Mouse (Mus musculus) heart, postnatal 36 days (tissue): Measurements from ENCODE around the gene Rap2c. TPM values are rescaled to one million over a fixed set of nuclear protein-coding genes. Genes with fewer than 3 reads are reported as not detected.

Source experiments
- DNase-seq, 2 experiments: peaks; one replicate each; pipeline ENCODE4 v3.0.0; 2021 to 2022
- intact Hi-C: fragments of 180-260 bp; cut with DNase I; formaldehyde crosslinking; loops from one replicate; pipeline ENCODE4 v1.15.1; 2025
- total RNA-seq, 2 experiments: library from RNA; stranded (reverse); gene quantifications; 2 replicates each; pipeline ENCODE4 v1.2.3; 2021

Gene Rap2c
- 10 to 100 TPM; 20.4 to 21.4 TPM for total RNA-seq

- peak; percentile 49 to 56 for DNase-seq
- intact Hi-C loops = loop anchor here (5.0 kb wide), 1 partner anchor 386 kb away; no protein-coding TSS in a partner anchor
These were observed at the start of gene Rap2c for GRCm38 (mm10) chrX:51017851-51018785. Gene Rap2c (minus strand): TSS chrX:51018018.

GRCm38 (mm10) chrX:51066539-51067286 is 48.9 kb upstream of the Rap2c start:
- no peak for DNase-seq
- intact Hi-C loops = loop anchor here (5.0 kb wide), 1 partner anchor 389 kb away; no protein-coding TSS in a partner anchor

DNA sequence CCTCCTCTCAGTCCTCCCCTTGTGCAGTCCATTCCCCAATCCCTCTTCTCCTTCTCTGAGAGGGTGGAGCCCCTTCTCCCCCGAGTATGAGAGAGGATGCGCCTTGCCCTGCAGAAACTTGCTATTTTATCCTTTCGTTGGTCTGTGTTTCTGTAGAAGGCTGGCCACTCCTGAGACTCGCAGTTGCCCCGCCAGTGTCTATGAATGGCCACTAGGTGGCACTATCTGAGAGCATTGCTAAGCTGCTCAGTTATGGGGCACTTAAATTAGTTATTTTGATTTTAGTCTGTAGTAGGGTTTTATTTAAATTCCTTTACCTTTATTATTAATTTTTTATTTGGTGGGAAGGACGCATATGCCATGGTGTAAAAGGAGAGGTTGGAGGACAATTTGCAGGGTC is 48.0 kb upstream of the Rap2c start:
- peak; percentile 34 to 46 for DNase-seq
- intact Hi-C loops = loop anchor here (1.0 to 5.0 kb wide), 2 partner anchors 307 to 388 kb away; no protein-coding TSS in a partner anchor

DNA sequence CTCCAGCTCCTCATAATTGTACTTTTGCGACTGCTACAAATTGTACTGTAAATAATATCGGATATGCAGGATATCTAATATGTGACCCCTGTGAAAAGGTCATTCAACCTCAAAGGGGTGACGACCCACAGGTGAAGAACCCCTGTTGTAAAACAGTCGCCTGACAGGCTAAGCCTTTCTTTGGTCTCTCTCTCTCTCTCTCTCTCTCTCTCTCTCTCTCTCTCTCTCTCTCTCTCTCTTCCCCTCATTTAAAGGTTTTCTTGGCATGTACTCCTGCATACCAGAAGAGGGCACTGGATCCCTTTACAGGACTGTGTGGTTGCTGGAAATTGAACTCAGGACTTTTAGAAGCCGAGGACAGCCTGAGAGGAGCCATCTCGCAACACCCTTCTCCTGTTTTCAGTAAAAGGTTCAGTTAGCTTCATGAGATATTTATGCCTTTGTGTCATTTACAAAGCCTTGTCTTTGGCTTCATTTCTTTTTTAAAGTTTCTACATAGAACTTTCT is 47.4 kb upstream of the Rap2c start:
- no peak for DNase-seq
- intact Hi-C loops = loop anchor here (1.0 to 5.0 kb wide), 2 partner anchors 307 to 388 kb away; no protein-coding TSS in a partner anchor

DNA sequence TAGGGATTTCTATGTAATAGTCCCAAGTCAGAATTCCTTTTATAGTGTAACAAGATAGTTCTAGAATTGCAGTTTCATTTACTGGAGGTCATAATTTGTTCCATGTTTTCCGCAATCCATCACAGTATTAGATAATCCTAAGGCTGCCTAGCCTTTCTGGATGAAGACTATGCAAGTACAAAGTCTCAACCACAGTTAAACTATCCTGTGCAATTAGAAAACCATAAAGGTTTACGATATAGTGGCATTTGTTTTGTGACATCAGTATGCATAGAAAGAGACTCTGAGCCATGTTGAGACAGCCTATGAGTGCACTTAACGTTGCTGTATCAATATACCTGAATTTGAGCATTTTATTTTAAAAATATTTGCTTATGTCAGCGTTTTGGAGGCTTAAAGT is 42.4 kb upstream of the Rap2c start:
- DNase-seq = no peak
- intact Hi-C loops = no loop called here

DNA sequence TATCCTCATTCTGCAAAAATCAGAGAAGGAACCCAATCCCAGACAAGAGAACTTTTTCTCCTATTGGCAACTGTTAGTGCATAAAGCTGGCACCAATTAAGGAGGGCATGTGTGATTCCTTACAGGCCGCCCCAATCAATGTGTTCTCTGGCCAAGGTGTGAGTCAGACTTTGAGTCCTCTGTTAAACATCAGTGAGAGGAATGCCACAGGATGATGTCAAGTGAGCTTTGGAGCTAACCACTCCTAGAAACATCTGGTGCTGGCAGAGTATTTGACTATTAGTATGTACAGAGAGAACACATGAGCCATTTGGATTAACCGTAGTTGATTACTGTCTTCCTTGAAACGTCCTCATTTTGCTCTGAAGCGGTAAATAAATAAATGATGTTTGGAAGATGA is 40.9 kb upstream of the Rap2c start:
- intact Hi-C loops = no loop called here
- DNase-seq = no peak

GRCm38 (mm10) chrX:51058317-51058716 is 40.5 kb upstream of the Rap2c start:
- DNase-seq = no peak
- intact Hi-C loops = no loop called here

DNA sequence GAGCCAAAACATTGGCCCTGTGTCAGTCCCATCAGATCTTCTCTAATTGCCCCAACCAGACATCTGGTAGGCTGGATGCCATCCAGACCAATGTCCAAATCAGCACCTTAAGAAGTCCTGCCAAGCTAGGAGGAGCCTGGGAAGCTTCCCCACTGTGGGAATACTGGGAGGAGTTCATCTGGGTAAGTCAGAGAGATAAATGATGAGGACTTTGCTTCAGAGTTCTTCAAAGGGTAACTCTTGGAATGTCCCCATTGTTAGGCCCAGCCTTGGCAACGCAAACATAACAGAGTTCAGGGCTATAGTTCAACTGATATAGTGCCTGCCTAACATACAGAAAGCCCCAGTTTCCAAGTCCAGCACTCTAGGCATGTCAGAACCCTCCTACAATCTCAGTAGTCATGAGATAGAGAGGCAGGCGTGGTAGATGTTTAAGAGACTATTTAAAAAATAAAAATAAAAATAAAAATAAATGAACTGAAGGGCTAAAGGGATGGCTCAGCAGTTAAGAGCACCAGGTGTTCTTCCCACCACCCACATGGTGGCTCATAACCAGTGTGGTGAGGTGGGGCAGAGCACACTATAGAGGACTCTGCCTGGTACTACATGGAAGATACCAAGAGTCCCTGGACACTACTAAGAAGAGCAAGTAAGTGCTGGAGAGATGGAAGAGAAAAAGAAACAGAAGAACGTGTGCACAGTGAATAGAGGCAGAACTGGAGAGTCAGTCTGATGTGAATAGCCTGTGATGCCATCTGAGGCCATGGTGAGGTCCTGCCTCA is 34.1 kb upstream of the Rap2c start:
- intact Hi-C loops = no loop called here
- no peak for DNase-seq

DNA sequence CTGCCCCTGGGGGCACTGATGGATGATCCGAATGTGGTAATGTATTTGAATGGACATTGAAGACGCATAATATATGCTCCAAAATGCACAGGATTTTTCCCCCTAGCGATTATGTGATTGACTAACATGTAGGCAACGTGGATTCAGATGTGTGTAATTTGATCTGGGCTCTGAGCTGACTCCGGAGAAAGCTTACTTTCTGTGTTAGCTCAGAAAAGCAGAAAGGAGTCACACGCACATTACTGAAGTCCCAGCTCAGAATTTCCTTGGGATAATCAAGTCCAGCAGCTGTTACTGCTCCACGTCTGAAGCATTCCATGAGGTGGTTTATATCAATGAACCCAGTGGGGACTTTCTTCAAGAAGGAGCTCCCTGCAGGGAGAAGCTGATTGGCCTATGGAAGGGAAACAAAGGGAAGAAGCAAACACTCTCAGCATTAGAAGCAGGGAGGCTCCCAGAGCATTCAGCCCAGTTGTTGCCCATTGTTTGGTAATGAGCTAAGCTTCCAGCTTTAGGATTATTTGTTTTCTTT is 17.9 kb upstream of the Rap2c start:
- intact Hi-C loops = no loop called here
- DNase-seq = no peak

- intact Hi-C loops = loop anchor here (5.0 kb wide), 1 partner anchor 388 kb away; no protein-coding TSS in a partner anchor
- DNase-seq = peak; percentile 36 to 41
These were observed 2.1 kb upstream of the Rap2c start for GRCm38 (mm10) chrX:51019884-51020283.

DNA sequence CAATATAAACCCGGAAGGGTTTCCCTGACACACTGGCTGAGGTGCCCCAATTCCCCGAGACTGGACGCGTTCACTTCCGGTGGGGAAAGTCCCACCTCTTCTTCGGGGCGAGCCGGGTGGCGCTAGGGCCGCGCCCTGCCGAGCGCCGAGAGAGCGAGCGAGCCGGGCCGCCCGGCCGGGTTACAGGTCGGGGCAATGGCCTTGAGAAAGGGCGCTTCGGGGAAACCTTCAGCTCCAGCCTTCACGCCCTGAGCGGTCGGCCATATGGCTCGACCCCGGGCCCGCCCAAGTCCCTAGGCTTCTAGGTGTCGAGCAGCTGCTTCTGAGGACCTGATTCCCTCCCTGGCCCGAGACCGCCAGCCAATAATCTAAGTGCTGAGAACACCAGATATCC is 965 bp upstream of the Rap2c start:
- intact Hi-C loops = loop anchor here (5.0 kb wide), 1 partner anchor 386 kb away; no protein-coding TSS in a partner anchor

DNA sequence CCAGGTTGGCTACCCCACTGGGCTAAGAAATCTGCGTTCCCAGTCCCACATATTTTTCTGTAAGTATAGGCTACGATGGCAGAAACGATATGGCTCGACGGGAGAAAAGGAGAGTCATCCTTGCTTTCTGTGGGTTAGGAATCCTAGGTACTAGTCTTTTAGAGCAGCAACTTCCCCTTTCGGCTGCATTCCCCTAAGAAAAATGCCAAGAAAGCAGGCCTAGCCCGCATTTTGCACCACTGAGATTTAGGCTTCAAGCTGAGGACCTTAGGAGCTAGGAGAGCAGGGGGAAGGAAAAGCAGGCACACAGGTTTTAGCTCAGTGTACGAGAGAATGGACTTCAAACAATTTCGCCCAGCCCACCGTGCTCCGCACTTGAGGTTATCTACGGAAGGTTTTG is 892 bp downstream of the Rap2c start:
- intact Hi-C loops = loop anchor here (5.0 kb wide), 1 partner anchor 385 kb away; no protein-coding TSS in a partner anchor

More for the DNA sequence above, 965 bp upstream of the Rap2c start:
- peak; percentile 69 to 76 for DNase-seq

DNA sequence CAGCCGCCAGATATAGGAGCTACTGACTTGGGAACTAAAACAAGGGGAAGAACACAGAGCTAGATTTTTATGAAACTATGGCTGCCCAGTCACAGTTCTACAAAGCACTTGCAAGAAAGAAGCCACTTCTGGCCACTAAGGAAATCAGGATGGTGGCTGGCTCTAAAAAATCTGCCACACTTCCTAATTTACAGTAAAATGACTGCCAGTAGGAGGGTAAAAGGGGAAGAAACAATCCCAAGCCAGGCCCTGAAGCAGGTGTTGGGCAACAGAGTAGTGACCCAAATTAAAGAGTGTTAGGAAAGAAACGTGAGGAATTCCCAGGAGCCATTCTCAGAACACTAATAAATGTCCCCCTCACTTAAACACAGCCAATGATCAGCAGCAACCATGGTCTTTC is 5.5 kb downstream of the Rap2c start:
- intact Hi-C loops = no loop called here
- DNase-seq = no peak

More for the DNA sequence above, 892 bp downstream of the Rap2c start:
- peak in 1 of 2 experiments; percentile 10 for DNase-seq

DNA sequence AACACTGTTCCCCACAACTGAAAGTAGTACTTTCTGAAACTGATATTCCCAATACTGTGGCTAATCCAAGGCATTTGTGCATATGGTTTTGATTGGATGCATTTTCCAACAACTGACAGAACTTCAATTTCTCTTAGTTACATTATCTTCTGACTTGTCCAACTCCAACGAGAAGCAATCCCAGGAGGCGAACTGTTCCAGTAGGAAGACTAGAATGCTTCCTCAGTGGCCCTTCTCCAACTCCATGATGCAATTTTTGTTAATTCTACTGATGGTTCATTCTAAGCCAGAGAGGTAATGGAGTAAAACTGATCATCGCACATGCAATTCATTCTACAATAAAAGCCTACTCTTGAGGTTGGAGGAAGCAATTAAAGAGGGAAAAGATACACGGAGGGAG is 7.5 kb downstream of the Rap2c start:
- intact Hi-C loops = no loop called here
- DNase-seq = no peak

GRCm38 (mm10) chrX:51000791-51001190 is 17.0 kb downstream of the Rap2c start:
- DNase-seq = no peak
- intact Hi-C loops = no loop called here

- intact Hi-C loops = no loop called here
These were observed 22.5 kb downstream of the Rap2c start for GRCm38 (mm10) chrX:50995310-50995709.

GRCm38 (mm10) chrX:50991324-50991723 is 26.5 kb downstream of the Rap2c start:
- intact Hi-C loops = no loop called here
- DNase-seq = no peak

More at GRCm38 (mm10) chrX:50995310-50995709, 22.5 kb downstream of the Rap2c start:
- no peak for DNase-seq

- no peak for DNase-seq
- intact Hi-C loops = no loop called here
These were observed 27.9 kb downstream of the Rap2c start for GRCm38 (mm10) chrX:50989940-50990339.

DNA sequence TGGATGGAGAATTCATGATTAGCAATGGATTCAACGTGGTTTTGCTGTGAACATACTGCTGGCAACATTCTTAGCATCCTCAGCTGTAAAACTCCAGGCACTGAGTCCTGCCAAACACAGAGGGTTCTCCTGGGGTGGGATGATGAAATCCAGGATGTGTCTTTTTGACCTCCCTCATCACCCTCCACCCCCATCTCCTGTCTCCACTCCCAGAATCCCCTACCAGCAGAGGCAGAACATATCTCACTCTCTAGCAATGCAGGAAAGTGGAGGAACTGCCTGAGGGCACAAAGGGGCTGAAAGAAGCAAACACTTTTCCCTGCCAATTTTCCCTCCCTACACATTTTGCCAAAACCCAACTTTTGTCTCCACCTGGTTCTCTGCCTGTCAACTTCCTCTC is 29.2 kb downstream of the Rap2c start:
- no peak for DNase-seq
- intact Hi-C loops = no loop called here

DNA sequence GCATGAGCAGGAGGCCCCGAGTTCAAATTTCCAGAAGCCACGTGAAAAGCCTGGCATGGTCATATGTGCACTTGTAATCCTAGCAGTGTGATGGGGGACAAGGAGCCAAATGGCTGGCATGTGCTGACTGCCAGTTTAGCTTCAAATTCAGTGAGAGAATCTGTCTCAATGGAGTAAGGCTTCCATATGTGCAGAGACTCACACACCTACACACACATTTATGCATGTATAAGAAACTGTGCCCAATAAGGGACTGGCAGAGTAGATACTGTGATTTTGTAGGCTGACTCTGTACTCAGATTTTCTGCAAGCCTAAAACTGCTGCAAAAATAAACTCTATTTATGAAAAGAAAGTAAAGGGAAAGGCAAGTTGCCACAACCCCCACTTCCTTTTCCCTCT is 39.4 kb downstream of the Rap2c start:
- DNase-seq = no peak
- intact Hi-C loops = no loop called here
